Mouse (Mus musculus) E14TG2a.4 (cell line): Measurements from ENCODE around the gene Plpp4.

Experiments used
- CTCF ChIP-seq: conservative IDR thresholded peaks from 2 replicates; pipeline ENCODE4 v1.5.1; 2014; ENCODE audit warnings: low read length
- NANOG ChIP-seq: IDR thresholded peaks from 2 replicates; pipeline ENCODE4 v1.6.1; 2014; ENCODE audit warnings: borderline replicate concordance, low read length, mixed read lengths
- POU5F1 ChIP-seq: IDR thresholded peaks from 2 replicates; pipeline ENCODE4 v1.6.1; 2014; ENCODE audit warnings: low read length, borderline replicate concordance

- TF ChIP-seq CTCF (no peak), POU5F1 (no peak), NANOG (no peak)
Measured at GRCm38 (mm10) chr7:129406069-129406468, 149.2 kb downstream of the Plpp4 start.
